Mouse (Mus musculus) heart, postnatal 14 days (tissue): ENCODE results near the gene Igf2bp3. TPM values are rescaled to one million over a fixed set of nuclear protein-coding genes. Genes with fewer than 3 reads are reported as not detected.

Source experiments
- DNase-seq, 2 experiments: peaks; one replicate each; pipeline ENCODE4 v3.0.0; 2021 to 2022
- intact Hi-C: fragments of 180-260 bp; cut with DNase I; formaldehyde crosslinking; loops from one replicate; pipeline ENCODE4 v1.15.1; 2025
- total RNA-seq, 2 experiments: library from RNA; stranded (reverse); gene quantifications; 2 replicates each; pipeline ENCODE4 v1.2.3; 2021

Igf2bp3 gene
- total RNA-seq, 2 experiments from 2014 or later = 0.93 to 1.6 TPM

GRCm38 (mm10) chr6:49037268-49037662 lies 177.5 kb downstream of the Igf2bp3 start:
- intact Hi-C loops = no loop called here
- peak in 1 of 2 experiments; percentile 7 for DNase-seq

GRCm38 (mm10) chr6:49036275-49037267 lies 178.2 kb downstream of the Igf2bp3 start, which contains the start of gene Gpnmb:
Gene Gpnmb (plus strand): TSS chr6:49036546.
- peak in 1 of 2 experiments; percentile 9 for DNase-seq
- intact Hi-C loops = no loop called here

Other genes with a start within 250 kb of the Igf2bp3 start
- gene Doxl2, start 240.0 kb downstream of the Igf2bp3 start, total RNA-seq = not detected
- not detected for gene Svs1, start 228.1 kb downstream of the Igf2bp3 start, total RNA-seq
- 1 to 10 TPM in 1 of 2 experiments, under 1 TPM in 1; 0.59 to 1.1 TPM for gene Gpnmb, start 178.4 kb downstream of the Igf2bp3 start, total RNA-seq
- gene Malsu1, start 141.2 kb downstream of the Igf2bp3 start, total RNA-seq = 10 to 100 TPM; 36.7 to 40.0 TPM
- gene Tra2a, start 49.1 kb upstream of the Igf2bp3 start, total RNA-seq = 10 to 100 TPM; 30.9 to 42.3 TPM
- 1 to 10 TPM; 4.2 to 4.3 TPM for gene Ccdc126, start 104.3 kb upstream of the Igf2bp3 start, total RNA-seq
- under 1 TPM; 0.51 to 0.79 TPM for gene Fam221a, start 152.8 kb upstream of the Igf2bp3 start, total RNA-seq
- gene Stk31, start 180.6 kb upstream of the Igf2bp3 start, total RNA-seq = under 1 TPM; 0.24 to 0.50 TPM